Mouse (Mus musculus): ENCODE measurements around the gene Pqlc3.

DNA sequence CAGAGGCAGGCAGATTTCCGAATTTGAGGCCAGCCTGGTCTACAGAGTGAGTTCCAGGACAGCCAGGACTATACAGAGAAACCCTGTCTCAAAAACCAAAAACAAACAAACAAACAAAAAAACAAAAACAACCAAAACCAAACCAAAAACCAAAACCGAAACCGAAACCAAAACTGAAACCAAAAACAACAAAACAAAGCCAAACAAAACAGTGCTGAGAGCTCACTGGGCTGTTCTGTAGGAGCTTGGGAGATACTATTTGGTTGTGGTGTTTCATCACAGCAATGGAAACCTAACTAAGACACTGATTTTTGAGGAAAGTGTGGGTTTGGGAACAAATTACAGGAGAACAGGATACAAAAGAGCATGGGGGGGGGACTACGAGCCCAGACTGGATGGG is 21.9 kb upstream of the Pqlc3 start:
- TF ChIP-seq CTCF (IDR thresholded peaks at IDR 0.05; ENCODE audit: low read depth, low read length), result no peak
- no peak for TF ChIP-seq POLR2A (IDR thresholded peaks at IDR 0.05; ENCODE audit: borderline replicate concordance, low read depth, low read length)

Data from bone marrow macrophage, adult 2 months (primary cell).